Mouse (Mus musculus): Measurements from ENCODE around the gene Tex37.

The Tex37 gene

DNA sequence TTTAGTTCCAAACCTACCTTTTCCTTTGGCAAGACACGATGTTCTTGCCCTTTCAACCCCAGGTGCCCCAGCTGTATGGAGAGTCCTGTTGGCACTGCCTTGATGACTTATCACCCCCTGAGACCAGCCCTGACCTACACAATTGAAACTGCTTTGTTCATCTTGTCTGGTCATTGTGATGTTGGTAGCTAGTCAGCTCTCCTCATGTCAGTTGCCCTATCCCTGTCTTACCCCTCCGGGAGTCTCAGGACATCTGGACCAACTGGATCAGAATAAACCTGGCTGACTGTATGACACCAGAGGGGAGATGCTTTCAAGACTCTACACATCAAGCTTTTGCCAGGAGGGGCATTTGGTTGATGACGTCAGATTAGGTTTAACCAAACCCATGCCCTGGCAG, at the start of gene Tex37:
TSS of gene Tex37 (minus strand) at position 101 of the 400 bp plus-strand sequence.
- no peaks in the 10 kb centered on the region for H3K27me3 ChIP-seq (ENCODE audit: control insufficient read depth, insufficient read depth, low read length, poor library complexity, severe bottlenecking)
- DNase-seq (ENCODE audit: low read depth, low spot score), result no peak

DNA sequence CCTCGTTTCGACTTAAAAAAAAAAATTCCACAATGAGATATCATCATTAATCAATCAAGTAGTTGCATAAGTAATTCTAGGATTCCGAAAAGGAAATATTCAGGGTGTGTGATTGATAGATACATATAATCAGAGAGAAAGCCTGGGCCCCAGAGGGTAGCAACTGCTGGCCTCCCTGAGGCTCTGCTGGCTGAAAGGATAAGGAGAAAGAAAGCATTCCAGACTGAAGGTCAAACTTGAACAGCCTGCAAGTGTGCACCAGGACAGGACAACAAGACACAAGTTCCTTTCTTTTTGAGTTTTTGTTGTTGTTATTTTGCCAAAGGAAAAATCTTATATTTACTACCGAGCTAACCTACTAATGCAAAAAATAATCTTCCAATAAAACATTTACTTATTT, 49.6 kb upstream of the Tex37 start:
- Histone ChIP-seq H3K36me3 (ENCODE audit: control insufficient read depth, insufficient read depth, low read length, poor library complexity, severe bottlenecking) (no peaks in the 10 kb centered on the region), H3K27me3 (ENCODE audit: control insufficient read depth, insufficient read depth, low read length, poor library complexity, severe bottlenecking) (no peaks in the 10 kb centered on the region)

More for the DNA sequence above, at the start of gene Tex37:
- no peaks in the 10 kb centered on the region for H3K36me3 ChIP-seq (ENCODE audit: control insufficient read depth, insufficient read depth, low read length, poor library complexity, severe bottlenecking)

DNA sequence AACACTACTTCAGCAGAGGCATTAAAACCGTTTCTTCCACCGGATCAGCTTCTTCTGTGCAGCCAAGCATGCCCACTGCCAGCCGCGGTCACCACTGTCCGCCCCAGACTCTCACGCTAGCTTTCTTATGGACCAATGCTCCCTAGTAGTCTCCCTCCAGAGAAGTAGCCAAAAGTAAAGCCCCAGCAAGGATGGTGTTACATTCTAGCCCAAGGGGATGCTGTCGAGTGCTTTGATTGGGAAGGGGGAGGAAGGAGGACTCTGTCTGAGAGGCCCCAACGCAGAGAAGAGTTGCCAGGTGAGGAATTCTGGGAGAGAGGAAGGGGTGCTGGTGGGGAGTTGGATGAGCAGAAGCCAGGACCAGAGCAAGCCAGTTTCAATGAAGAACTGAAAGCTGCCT, 48.7 kb upstream of the Tex37 start:
- DNase-seq (ENCODE audit: low read depth, low spot score), result no peak
- H3K27me3 ChIP-seq (ENCODE audit: control insufficient read depth, insufficient read depth, low read length, poor library complexity, severe bottlenecking), result no peaks in the 10 kb centered on the region
- no peaks in the 10 kb centered on the region for H3K36me3 ChIP-seq (ENCODE audit: control insufficient read depth, insufficient read depth, low read length, poor library complexity, severe bottlenecking)

More for the DNA sequence above, 49.6 kb upstream of the Tex37 start:
- no peak for DNase-seq (ENCODE audit: low read depth, low spot score)

DNA sequence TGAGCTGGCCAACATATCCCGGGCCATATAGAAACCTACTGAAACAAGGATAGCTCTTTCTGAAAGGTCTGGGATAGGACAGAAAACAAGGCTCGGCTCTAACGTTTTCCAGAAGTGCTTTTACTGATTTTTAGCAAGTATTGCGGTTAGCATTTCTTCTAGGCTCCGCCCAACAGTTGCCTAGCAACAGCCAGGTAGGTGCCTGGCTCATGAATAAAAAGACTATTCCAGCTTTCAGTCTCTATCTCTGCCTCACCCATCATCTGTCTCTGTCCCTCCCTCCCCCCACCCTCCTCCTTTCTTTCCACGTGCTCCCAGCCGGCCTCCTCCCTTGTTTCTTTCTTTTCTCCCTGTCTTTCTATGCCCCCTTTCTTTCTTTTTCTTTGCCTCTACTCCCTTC, 47.0 kb upstream of the Tex37 start:
- DNase-seq (ENCODE audit: low read depth, low spot score), result no peak
- H3K27me3 ChIP-seq (ENCODE audit: control insufficient read depth, insufficient read depth, low read length, poor library complexity, severe bottlenecking), result no peaks in the 10 kb centered on the region
- H3K36me3 ChIP-seq (ENCODE audit: control insufficient read depth, insufficient read depth, low read length, poor library complexity, severe bottlenecking), result no peaks in the 10 kb centered on the region

DNA sequence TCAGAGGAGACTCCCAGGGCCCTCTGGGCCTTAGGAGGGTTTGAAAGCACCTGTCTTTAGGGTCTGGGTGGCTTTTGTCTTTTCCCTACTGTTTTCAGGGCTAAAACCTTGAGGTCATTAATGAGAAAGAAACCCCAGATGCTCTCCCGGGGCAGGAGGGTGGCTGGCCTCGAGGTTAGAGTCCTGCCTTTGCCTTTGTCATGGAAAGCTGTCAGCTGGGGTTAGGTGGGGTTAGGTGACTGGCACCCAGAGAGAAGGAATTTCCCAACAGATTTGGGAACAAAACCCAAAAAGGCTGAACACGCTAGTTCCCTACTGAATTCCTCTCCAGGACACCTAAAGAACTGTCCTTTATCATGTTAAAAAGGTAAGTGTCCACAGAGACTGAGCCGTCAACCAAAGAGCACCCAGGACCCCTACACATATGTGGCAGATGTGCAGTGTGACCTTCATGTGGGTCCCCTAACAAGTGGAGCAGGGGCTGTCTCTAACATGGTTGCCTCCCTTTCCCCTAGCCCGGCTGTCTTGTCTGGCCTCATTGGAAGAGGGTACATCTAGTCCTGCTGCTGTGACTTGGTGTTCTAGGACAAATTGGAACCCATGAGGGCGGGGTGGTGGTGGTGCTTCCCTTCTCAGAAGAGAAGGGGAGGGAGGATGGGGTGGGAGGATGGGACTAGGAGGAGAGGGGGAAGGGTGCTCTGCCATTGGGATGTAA, 45.5 kb upstream of the Tex37 start:
- H3K36me3 ChIP-seq (ENCODE audit: control insufficient read depth, insufficient read depth, low read length, poor library complexity, severe bottlenecking), result no peaks in the 10 kb centered on the region
- no peaks in the 10 kb centered on the region for H3K27me3 ChIP-seq (ENCODE audit: control insufficient read depth, insufficient read depth, low read length, poor library complexity, severe bottlenecking)
- DNase-seq (ENCODE audit: low read depth, low spot score), result no peak

DNA sequence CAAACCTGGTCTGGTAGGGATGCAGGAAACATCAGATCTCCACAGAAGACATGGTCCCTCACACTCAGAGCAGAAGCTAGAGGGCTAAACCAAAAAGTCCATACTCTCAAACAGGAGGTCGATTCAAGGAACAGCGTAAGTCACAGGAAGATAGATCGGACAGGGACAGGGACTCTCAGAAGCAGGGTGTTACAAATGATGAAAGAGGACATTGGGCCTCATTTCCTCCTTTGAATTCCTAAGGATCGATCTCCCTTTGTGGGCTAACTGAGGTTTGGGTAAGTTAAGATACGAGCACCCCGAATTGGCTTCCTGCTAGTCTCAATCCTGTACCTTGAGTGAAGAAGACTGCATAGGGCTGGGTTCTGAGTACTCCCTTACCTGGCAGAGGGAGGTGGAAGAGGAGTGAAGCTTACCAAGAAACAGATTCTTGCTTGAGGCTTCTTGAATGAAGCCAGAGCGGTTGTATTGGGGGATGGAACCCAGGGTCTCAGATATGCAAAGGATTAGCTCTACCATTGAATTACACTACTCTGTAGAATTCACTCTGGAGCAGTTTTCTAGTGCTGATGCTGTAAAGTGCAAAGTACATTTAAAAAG, 38.7 kb upstream of the Tex37 start:
- Histone ChIP-seq H3K36me3 (ENCODE audit: control insufficient read depth, insufficient read depth, low read length, poor library complexity, severe bottlenecking) (no peaks in the 10 kb centered on the region), H3K27me3 (ENCODE audit: control insufficient read depth, insufficient read depth, low read length, poor library complexity, severe bottlenecking) (peaks cover 2% of the 10 kb centered on the region; the same call in 1 of the 2 replicates)
- DNase-seq (ENCODE audit: low read depth, low spot score), result no peak

DNA sequence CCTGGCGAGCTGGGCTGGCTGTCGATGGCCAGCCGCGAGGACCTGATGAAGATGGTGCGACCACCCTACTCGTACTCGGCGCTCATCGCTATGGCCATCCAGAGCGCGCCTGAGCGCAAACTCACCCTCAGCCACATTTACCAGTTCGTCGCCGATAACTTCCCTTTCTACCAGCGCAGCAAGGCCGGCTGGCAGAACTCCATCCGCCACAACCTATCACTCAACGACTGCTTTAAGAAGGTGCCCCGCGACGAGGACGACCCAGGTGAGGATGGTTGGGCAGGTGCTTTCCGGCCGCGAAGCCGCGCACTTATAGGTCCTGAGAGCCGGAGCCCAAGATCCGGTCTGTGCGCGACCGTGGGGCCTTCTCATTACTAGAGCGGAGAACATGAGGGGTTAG, 38.2 kb upstream of the Tex37 start:
- DNase-seq (ENCODE audit: low read depth, low spot score), result peak; percentile 25
- peaks cover 2% of the 10 kb centered on the region; the same call in 1 of the 2 replicates for H3K27me3 ChIP-seq (ENCODE audit: control insufficient read depth, insufficient read depth, low read length, poor library complexity, severe bottlenecking)
- H3K36me3 ChIP-seq (ENCODE audit: control insufficient read depth, insufficient read depth, low read length, poor library complexity, severe bottlenecking), result no peaks in the 10 kb centered on the region

DNA sequence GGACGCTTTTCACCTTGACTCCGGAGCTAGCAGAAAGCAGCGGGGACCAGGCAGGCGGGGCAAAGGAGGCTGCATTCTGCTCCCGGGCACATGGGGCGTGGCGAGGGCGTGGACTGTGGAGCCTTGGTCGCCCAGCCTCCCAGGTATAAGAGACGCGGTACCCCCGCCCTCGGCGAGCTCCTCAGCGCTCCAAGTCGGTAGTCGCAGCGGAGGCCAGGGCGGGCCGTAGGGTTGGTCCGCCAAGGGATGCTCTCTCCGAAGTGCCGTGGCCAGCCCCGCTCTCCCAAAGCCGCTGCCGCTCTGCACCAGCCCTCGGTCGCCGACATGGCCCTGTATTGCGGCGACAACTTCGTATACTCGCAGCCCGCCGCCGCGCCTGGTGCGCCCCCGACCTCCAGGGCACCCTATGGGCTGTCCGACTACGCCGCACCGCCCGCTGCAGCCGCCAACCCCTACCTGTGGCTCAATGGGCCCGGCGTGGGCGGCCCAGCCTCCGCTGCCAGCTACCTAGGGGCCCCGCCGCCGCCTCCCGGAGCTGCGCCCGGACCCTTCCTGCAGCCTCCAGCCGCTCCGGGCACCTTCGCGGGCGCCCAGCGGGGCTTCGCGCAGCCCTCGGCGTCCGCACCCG, 37.7 kb upstream of the Tex37 start, which contains the start of gene Foxi3:
TSS of gene Foxi3 (plus strand) at position 247 of the 628 bp plus-strand sequence.
- Histone ChIP-seq H3K36me3 (ENCODE audit: control insufficient read depth, insufficient read depth, low read length, poor library complexity, severe bottlenecking) (no peaks in the 10 kb centered on the region), H3K27me3 (ENCODE audit: control insufficient read depth, insufficient read depth, low read length, poor library complexity, severe bottlenecking) (peaks cover 2% of the 10 kb centered on the region; the same call in 1 of the 2 replicates)
- no peak for DNase-seq (ENCODE audit: low read depth, low spot score)

DNA sequence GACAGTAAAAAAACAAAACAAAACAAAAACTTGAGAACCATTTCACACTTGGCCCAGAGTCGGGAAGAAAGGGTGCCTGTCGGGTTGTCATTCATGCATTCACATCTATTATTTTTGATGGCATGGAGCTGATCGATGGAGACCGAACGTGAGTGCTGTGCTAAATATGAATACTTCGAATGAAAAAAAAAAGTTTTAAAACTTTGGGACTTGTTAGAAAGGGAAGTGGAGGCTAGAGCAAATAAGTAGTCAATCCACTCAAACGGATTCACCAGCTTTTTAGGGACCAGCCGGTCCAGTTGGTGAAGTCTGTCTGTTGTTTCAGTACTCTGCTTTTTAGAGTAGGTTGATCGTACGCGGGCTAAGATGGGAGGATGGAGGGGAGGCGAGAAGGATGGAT, 37.1 kb upstream of the Tex37 start:
- DNase-seq (ENCODE audit: low read depth, low spot score), result no peak
- no peaks in the 10 kb centered on the region for H3K36me3 ChIP-seq (ENCODE audit: control insufficient read depth, insufficient read depth, low read length, poor library complexity, severe bottlenecking)

DNA sequence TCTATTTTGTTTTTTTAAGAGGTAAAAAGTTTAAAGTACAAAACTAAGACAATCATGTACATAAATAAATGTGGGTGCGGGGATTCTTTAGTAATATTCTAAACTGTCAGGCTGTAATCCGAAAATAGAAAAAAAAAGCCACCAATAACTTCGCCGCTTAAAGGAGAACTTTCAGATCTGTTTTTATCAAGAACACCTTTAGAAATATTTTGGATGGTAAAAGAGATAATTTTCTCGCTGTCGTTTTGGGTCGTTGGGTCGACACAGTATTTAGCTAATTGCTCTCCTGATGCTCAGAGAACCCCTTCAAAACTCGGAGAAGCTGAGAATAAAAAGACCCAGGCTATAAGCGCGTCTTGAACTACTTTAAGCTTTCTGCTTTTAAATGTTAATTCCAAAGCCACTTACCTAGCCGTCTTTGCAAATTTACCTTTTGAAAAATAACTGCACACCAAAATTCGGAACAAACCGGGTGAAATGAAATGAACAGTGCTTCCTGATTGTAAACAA, 36.6 kb upstream of the Tex37 start:
- Histone ChIP-seq H3K36me3 (ENCODE audit: control insufficient read depth, insufficient read depth, low read length, poor library complexity, severe bottlenecking) (no peaks in the 10 kb centered on the region), H3K27me3 (ENCODE audit: control insufficient read depth, insufficient read depth, low read length, poor library complexity, severe bottlenecking) (peaks cover 2% of the 10 kb centered on the region; the same call in 1 of the 2 replicates)
- DNase-seq (ENCODE audit: low read depth, low spot score), result peak; percentile 16

More for the DNA sequence above, 37.1 kb upstream of the Tex37 start:
- H3K27me3 ChIP-seq (ENCODE audit: control insufficient read depth, insufficient read depth, low read length, poor library complexity, severe bottlenecking), result peaks cover 2% of the 10 kb centered on the region; the same call in 1 of the 2 replicates

DNA sequence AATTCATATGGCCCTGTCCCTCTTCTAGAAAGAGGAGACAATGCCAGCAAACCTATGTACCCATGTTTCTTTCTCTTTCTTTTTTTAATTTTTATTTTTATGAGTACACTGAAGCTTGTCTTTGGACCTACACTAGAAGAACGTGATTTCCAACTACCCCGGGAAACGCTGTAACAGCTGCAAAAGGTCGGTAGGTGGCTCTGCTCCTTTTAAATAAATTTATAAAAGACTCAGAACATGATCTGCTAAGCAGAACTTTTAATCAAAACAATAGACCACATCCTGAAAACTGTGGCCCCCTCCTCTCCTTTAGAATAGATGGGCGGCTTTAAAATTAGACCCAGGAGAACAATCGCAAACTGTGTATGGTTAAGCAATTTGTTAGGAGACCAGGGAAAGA, 35.3 kb upstream of the Tex37 start:
- Histone ChIP-seq H3K27me3 (ENCODE audit: control insufficient read depth, insufficient read depth, low read length, poor library complexity, severe bottlenecking) (peaks cover 2% of the 10 kb centered on the region; the same call in 1 of the 2 replicates), H3K36me3 (ENCODE audit: control insufficient read depth, insufficient read depth, low read length, poor library complexity, severe bottlenecking) (no peaks in the 10 kb centered on the region)
- peak; percentile 25 for DNase-seq (ENCODE audit: low read depth, low spot score)

DNA sequence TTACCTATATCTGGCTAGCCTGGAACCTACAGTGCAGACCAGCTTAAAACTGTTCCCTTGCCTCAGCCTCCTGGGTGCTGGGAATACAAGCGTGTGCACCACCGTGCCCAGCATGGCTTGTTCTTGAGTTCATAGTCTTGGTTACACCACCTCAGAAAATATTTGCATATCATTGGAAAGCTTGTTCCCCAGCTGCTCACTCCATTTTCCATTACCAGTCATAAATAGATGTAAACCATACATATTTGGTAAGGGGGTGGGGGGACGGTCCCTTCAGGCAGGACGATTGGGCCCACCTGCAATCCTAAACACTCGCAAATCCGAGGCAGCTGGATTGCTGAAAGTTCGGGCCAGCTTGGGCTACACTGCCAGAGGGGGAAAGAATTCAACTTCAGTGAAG, 34.5 kb upstream of the Tex37 start:
- peaks cover 2% of the 10 kb centered on the region; the same call in 1 of the 2 replicates for H3K27me3 ChIP-seq (ENCODE audit: control insufficient read depth, insufficient read depth, low read length, poor library complexity, severe bottlenecking)
- DNase-seq (ENCODE audit: low read depth, low spot score), result no peak
- H3K36me3 ChIP-seq (ENCODE audit: control insufficient read depth, insufficient read depth, low read length, poor library complexity, severe bottlenecking), result no peaks in the 10 kb centered on the region

DNA sequence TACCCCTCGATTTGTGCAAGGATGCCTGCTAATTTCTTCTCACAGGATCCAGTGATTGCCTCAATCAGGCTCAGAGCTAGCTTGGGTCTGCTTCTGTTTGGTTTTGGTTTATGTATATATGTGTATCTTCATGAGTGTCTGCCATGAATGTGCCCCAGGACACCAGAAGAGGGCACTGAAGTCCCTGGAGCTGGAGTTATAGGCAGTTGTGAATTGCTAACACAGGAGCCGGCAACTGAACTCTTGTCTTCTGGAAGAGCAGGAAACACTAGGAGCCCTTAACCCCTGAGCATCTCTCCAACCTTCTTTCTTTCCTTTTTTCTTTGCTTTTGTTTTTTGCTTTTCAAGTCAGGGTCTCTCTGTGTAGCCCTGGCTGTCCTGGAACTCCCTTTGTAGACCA, 13.1 kb upstream of the Tex37 start:
- Histone ChIP-seq H3K27me3 (ENCODE audit: control insufficient read depth, insufficient read depth, low read length, poor library complexity, severe bottlenecking) (no peaks in the 10 kb centered on the region), H3K36me3 (ENCODE audit: control insufficient read depth, insufficient read depth, low read length, poor library complexity, severe bottlenecking) (no peaks in the 10 kb centered on the region)
- DNase-seq (ENCODE audit: low read depth, low spot score), result no peak

DNA sequence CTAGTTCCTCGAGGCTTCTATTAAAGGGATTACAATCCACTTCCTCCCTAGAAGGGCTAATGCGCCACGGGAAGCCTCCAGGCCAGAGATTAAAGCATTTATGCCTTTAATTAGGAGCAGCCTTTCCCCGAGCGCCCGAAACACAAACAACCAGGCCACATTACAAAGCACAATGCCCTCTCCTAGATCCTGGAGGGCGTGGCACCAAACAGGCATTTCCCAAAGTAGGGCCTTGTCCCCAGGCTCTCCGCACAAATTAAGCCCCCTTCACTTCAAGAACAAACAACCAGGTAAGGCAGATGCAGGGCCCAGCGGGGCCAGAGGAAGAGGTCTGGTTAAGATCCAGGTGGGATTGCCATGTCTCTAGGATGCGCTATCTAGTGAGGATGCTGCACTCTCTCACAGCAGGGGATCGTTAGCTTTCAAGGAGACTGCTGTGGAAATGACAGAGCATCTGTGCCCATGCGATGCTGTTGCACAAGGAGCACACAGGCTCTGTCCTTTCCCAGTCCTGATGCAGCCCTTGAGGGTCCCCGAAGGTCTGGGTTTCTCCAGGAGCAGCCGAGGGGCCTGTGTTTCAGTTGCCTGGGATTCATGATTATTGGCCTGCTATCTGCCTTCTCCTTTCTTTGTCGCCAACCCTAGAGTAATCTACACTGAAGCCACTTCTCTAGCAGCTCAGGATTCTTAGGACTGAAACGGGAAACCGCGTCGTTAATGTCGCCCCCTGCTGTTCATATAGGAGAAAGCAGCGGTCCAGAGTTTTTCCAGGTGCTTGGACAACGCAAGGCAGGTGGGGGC, 2.7 kb upstream of the Tex37 start:
- no peaks in the 10 kb centered on the region for H3K36me3 ChIP-seq (ENCODE audit: control insufficient read depth, insufficient read depth, low read length, poor library complexity, severe bottlenecking)
- DNase-seq (ENCODE audit: low read depth, low spot score), result peak; percentile 59
- H3K27me3 ChIP-seq (ENCODE audit: control insufficient read depth, insufficient read depth, low read length, poor library complexity, severe bottlenecking), result no peaks in the 10 kb centered on the region

Measured in splenic B cell, adult 2 months (primary cell).